Mouse (Mus musculus) cerebellum, adult 11 months (tissue): ENCODE measurements around the gene Olfr1140.

Experiments used
- DNase-seq: peaks from one replicate; pipeline ENCODE4 v3.0.0; 2022

The Olfr1140 gene

DNA sequence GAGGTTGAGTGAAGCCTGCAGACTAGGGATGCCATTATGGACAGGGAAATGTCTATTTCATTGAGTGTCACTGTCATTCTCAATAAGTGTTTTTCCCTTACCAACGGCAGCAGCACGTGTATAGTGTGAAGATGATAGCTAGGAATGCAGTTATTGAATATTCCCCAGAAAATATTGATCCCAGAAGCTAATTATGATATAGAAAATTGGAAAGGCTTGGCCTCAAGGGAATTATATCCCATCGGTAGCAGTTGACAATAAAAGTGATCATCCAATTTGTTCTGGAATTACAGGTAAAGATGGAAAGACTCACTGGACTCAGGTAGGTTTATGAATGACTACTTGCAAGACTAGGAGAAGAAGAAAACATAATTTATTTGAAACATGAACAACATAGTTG is at the start of gene Olfr1140:
Olfr1140 (plus strand) TSS at position 301 of the 400 bp plus-strand sequence.
- DNase-seq: no peak

DNA sequence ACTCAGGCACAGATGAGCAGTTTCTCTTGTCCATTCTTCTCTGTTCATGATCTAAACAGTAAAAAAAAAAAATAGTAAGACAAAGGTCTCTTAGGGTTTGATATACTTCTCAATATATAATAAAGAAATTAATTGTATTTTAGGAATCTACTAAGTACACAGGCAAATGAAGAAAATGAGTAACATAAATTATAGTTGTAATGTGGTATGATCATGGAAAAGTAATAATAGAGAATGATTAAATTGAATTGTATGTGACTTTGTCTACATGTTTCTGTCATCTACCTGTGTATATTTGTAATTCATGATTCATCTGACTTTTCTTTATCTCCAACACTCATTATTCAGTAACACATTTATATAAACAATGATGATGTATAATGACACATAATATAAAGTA is 49.7 kb upstream of the Olfr1140 start, which contains the start of gene Olfr1136:
Olfr1136 (minus strand) TSS at position 101 of the 400 bp plus-strand sequence.
- DNase-seq: no peak

DNA sequence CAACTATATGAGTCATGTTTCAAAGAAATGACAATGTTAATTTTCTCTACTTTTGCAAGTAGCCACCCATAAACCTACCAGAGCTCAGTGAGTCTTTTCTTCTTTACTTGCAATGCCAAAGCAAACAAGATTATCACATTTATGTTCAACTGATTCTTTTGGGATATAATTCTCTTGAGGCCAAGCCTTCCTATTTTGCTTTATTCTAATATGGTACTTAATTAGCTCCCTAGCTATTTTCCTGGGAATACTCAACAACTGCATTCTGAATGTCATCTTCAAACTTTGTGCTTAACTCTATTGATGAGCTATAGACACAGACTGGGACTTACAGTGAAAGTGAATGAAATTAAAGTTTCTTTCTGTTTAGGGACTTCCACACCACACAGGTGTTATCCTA is 30.5 kb upstream of the Olfr1140 start, which contains the start of gene Olfr1137:
Olfr1137 (minus strand) TSS at position 101 of the 400 bp plus-strand sequence.
- DNase-seq: no peak

DNA sequence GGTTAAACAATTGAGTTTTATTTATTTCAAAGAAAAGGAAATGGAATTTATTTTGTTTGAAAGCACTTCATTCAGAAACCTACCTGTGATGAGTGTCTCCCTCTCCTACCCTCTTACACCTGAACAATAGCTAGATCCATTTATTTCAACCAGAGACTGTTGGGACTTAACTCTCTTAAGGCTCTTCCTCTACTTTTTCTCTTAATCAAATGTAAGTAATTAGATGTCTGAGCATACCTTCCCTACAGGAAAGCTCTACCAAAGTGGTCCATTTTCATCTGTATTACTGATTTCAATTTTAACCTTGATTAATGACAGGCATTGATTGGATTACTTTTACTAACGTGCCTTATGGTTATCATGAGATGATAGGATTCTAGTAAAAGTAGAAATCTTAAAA is 3.7 kb upstream of the Olfr1140 start, which contains the start of gene Olfr1138:
Olfr1138 (minus strand) TSS at position 101 of the 400 bp plus-strand sequence.
- DNase-seq: no peak

DNA sequence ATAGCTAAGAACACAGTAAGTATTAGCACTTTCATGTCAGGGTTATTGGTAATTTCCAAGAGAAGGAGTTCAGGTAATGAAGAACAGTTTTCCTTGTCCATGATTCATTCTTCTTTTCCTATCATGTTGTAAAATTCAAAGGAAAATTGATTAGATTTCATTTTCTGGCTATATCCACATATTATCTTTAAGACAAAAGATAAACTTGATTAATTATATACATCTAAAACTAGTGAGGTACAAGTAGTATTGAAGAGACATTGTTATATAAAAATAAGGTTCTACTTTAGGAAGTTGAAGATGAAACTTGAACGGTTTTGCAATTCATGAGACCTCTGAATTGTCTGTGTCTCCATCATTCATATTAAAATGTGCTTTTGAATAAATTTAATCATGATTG is 10.3 kb downstream of the Olfr1140 start, which contains the start of gene Olfr1141:
Olfr1141 (minus strand) TSS at position 101 of the 400 bp plus-strand sequence.
- no peak for DNase-seq

DNA sequence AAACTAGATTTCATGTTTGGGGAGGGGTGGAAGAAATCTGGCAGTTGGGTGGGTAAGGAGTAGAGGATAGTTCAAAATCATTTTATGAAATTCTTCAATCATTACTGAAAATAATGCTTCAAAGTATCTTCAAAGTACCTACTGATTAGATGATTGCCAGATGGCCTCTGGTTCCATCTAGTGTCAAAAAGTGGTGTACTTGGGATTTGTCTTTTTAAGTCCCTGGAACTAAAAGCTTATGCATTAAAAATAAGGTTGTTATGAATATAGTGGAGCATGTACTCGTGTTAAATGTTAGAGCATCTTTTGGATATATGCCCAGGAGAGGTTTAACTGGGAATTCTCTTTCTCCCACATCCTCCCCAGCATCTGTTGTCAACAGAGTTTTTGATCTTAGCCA is 32.6 kb downstream of the Olfr1140 start:
- DNase-seq: no peak

DNA sequence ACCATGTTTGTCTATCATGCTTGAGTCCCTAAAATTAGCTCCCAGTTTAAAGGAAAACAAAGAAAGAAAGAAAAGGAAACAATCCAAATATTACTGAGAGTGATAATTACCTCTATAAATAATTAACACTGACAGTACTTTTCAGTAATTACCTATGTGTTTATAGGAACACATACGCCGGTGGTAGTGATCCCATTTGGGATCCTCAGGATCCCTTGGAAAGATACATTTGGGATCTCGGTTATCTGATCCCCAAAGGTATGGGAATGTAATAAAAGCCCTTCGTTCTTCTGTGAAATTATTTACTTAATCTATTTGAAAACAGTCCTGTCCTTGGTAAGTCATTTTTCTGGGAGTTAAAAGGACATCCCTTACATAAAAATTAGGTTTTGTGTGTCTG is 35.6 kb downstream of the Olfr1140 start, which contains the start of gene Olfr152:
Olfr152 (plus strand) TSS at position 301 of the 400 bp plus-strand sequence.
- DNase-seq: no peak
